Mouse (Mus musculus): ENCODE data around the gene Sbno2.
"Not testable (repeated sequence)": the region's sequence is repeated elsewhere in the genome, so short reads cannot be mapped to it uniquely, and the experiment has no call there.

The Sbno2 gene

GRCm38 (mm10) chr10:80057683-80058326 is 47.6 kb downstream of the Sbno2 start:
- DNase-seq (ENCODE audit: low spot score in 2 of 2): no peak

- no peak for DNase-seq (ENCODE audit: low spot score in 2 of 2)
Measured at GRCm38 (mm10) chr10:80056976-80057682, 48.2 kb downstream of the Sbno2 start.

- no peak for DNase-seq (ENCODE audit: low spot score in 2 of 2)
Measured at GRCm38 (mm10) chr10:80056506-80056905, 48.9 kb downstream of the Sbno2 start.

- no peak for DNase-seq (ENCODE audit: low spot score in 2 of 2)
Measured at GRCm38 (mm10) chr10:80055891-80056290, 49.5 kb downstream of the Sbno2 start.

GRCm38 (mm10) chr10:80055364-80055763 is 50.0 kb downstream of the Sbno2 start:
- DNase-seq (ENCODE audit: low spot score in 2 of 2): no peak

GRCm38 (mm10) chr10:80054911-80055310 is 50.5 kb downstream of the Sbno2 start:
- DNase-seq (ENCODE audit: low spot score in 2 of 2): not testable (repeated sequence)

- DNase-seq (ENCODE audit: low spot score in 2 of 2): peak; percentile 78 to 79
Measured at GRCm38 (mm10) chr10:80053831-80054815, 51.2 kb downstream of the Sbno2 start.

GRCm38 (mm10) chr10:80053259-80053780 is 52.1 kb downstream of the Sbno2 start:
- DNase-seq (ENCODE audit: low spot score in 2 of 2): peak; percentile 100

GRCm38 (mm10) chr10:80052374-80052764 is 53.0 kb downstream of the Sbno2 start:
- DNase-seq (ENCODE audit: low spot score in 2 of 2): no peak

GRCm38 (mm10) chr10:80051618-80052373 is 53.6 kb downstream of the Sbno2 start:
- peak; percentile 57 to 70 for DNase-seq (ENCODE audit: low spot score in 2 of 2)

- DNase-seq (ENCODE audit: low spot score in 2 of 2): no peak
Measured at GRCm38 (mm10) chr10:80050885-80051617, 54.3 kb downstream of the Sbno2 start.

- no peak for DNase-seq (ENCODE audit: low spot score in 2 of 2)
Measured at GRCm38 (mm10) chr10:80050244-80050643, 55.1 kb downstream of the Sbno2 start.

- DNase-seq (ENCODE audit: low spot score in 2 of 2): no peak
Measured at GRCm38 (mm10) chr10:80048834-80049233, 56.5 kb downstream of the Sbno2 start.

- no peak for DNase-seq (ENCODE audit: low spot score in 2 of 2)
Measured at GRCm38 (mm10) chr10:80048396-80048795, 57.0 kb downstream of the Sbno2 start.

GRCm38 (mm10) chr10:80047041-80047565 is 58.3 kb downstream of the Sbno2 start, which contains the start of gene Gpx4:
Gene Gpx4, plus strand, starts transcription at chr10:80047166.
- no peak for DNase-seq (ENCODE audit: low spot score in 2 of 2)

- DNase-seq (ENCODE audit: low spot score in 2 of 2): no peak
Measured at GRCm38 (mm10) chr10:80045766-80046165, 59.6 kb downstream of the Sbno2 start.

- DNase-seq (ENCODE audit: low spot score in 2 of 2): not testable (repeated sequence)
Measured at GRCm38 (mm10) chr10:80045364-80045763, 60.0 kb downstream of the Sbno2 start.

GRCm38 (mm10) chr10:80044087-80044486 is 61.3 kb downstream of the Sbno2 start:
- DNase-seq (ENCODE audit: low spot score in 2 of 2): no peak

GRCm38 (mm10) chr10:80041409-80042060 is 63.8 kb downstream of the Sbno2 start:
- DNase-seq (ENCODE audit: low spot score in 2 of 2): not testable (repeated sequence)
